Mouse (Mus musculus) stomach, postnatal 0 days (tissue): ENCODE data around the gene Mob1a.

ENCODE experiments used
- CTCF ChIP-seq: IDR thresholded peaks from 2 replicates; pipeline ENCODE4 v1.5.1; 2016; ENCODE audit warnings: antibody characterized with exemption, low read depth, mild to moderate bottlenecking, moderate library complexity
- EP300 ChIP-seq: optimal IDR thresholded peaks from 2 replicates; pipeline ENCODE3; 2016; ENCODE audit warnings: antibody characterized with exemption

DNA sequence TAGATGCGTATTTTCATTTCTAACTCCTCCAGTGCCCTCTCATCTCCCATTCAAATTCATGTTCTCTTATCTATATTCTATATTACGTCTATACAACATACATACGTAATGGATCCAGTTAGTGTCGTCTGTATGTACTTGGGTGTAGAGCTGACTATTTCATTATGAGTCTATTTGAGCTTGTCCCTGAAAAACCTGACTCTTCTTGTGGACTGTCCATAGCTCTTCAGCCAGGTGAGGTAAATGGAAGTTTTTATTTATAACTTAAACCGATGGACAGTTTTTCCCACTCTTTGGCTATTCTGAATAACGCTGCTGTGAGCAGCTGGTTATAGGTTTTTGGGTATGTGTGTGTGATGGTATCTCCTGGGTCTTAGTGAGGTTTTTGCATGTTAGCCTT lies 945 bp downstream of the Mob1a start:
- no peak for TF ChIP-seq CTCF
- no peak for TF ChIP-seq EP300
